Mouse (Mus musculus) ES-E14 (cell line): ENCODE measurements at regions not wholly inside any gene's neighbourhood (a gene's known extent, or its start where the extent isn't known, plus 50 kb on each side); places are given as distances from the start of the nearest gene placed in this dataset.

Experiments
- MAFK ChIP-seq: IDR thresholded peaks from 2 replicates; pipeline ENCODE4 v1.6.1; 2014; ENCODE audit warnings: mild to moderate bottlenecking, low read depth, low read length, inconsistent platforms; ENCODE audit not compliant: insufficient read depth
- ZC3H11A ChIP-seq: IDR thresholded peaks from 2 replicates; pipeline ENCODE4 v1.6.1; 2012; ENCODE audit warnings: low read depth, mild to moderate bottlenecking, inconsistent platforms, low read length, borderline replicate concordance
- ZNF384 ChIP-seq: IDR thresholded peaks from 2 replicates; pipeline ENCODE4 v1.6.1; 2012; ENCODE audit warnings: low read depth, low read length, inconsistent platforms

DNA sequence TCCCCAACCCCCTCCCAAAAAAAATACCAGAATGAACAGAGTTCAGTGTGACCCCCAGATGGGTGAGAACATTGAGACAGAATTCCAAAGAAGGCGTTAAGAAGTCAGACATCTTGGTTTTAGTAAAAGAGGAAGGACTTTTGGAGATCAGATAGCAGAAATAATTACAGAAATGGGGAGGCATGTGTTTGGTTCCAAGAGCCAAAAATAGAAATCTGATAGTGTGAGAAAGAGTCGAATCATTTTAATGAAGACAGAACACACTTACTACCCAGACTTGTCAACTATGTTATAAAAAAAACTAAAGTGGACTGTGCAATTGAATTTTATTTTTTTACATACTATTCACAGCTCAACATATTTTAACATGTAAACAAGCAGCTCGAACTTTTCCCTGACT, 575.9 kb upstream of the Kdm8 start:
- TF ChIP-seq ZNF384 (no peak), ZC3H11A (no peak), MAFK (no peak)
